Mouse (Mus musculus): ENCODE measurements at regions not wholly inside any gene's neighbourhood (a gene's known extent, or its start where the extent isn't known, plus 50 kb on each side); places are given as distances from the start of the nearest gene placed in this dataset.
"Not testable (repeated sequence)": the region's sequence is repeated elsewhere in the genome, so short reads cannot be mapped to it uniquely, and the experiment has no call there.

DNA sequence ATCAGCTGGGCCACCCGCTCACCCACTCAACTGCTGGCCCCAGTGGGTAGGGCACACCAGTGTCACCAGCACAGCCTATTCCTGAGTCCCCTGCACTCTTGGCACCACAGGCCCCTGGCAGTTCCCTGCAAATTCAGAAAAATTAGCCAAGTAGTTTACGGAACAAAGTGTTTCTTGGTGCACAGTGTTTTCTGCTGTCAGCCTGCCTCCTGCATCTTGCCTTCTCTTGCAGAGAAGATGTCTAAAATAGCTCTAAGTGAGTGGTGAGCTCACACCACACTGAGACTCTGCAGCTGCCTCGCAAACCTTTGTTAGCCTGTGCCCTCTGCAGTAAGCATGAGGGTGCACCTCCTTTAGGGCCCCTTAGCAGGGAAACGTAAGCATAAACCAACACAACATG lies 117.7 kb upstream of the Arid1b start:
- no peak overlapping the region for H3K4me3 ChIP-seq (replicated peaks)
- H3K27ac ChIP-seq, result no peak overlapping the region
- no peaks in the 10 kb centered on the region for H3K36me3 ChIP-seq
- H3K4me2 ChIP-seq, result no peak overlapping the region
- no peaks in the 10 kb centered on the region for H3K27me3 ChIP-seq
- no peak overlapping the region for H3K9ac ChIP-seq
- no peak for ATAC-seq (replicated peaks; ENCODE audit: low FRiP score)
- no peaks in the 10 kb centered on the region for H3K9me3 ChIP-seq (replicated peaks)
- no peaks in the 10 kb centered on the region for H3K4me1 ChIP-seq
- WGBS, result 85% methylated on average over 4 of the region's 4 CpGs

DNA sequence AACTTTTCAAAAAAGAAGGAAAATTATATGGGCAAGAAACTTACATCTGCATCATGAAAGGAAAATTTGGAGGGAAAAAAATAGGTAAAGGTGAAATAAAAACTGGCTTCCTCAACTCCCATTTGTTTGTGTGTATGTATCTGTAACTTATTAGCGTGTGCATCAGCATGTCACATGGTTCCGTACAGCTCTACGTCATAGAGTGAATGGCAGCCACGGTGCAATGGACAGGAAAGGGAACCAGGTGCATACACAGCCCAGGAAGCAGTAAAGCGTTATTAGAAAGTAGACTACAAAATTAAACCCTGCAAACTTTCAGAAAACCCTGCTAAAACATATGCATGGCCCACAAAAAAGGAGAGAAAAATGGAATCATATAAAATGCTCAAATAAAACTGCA lies 112.7 kb upstream of the Arid1b start:
- Histone ChIP-seq H3K27me3 (no peaks in the 10 kb centered on the region), H3K4me2 (no peak overlapping the region), H3K9me3 (replicated peaks) (no peaks in the 10 kb centered on the region), H3K4me3 (replicated peaks) (no peak overlapping the region), H3K4me1 (no peaks in the 10 kb centered on the region), H3K36me3 (no peaks in the 10 kb centered on the region), H3K27ac (no peak overlapping the region), H3K9ac (no peak overlapping the region)
- WGBS, result 82% methylated on average over 5 of the region's 5 CpGs
- no peak for ATAC-seq (replicated peaks; ENCODE audit: low FRiP score)

DNA sequence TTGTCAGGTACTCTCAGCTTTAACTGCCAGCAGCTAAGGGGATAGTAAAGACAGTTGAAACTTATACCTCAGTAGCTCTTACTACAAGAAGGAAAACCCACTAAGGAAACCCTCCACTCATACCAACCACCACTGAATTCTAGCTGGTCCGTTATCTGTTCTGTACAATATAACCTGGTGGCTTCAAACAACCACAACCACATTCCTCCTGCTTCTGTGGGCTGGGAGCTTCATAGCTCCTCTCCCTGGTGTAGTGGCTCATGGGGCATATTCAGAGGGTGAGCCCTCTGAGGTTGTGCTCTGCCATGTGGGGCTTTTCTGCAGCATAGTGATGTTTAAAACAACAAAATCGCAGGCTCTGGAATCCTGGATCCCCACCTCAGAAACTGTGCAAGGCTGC lies 110.0 kb upstream of the Arid1b start:
- no peak for ATAC-seq (replicated peaks; ENCODE audit: low FRiP score)
- H3K27ac ChIP-seq, result no peak overlapping the region
- H3K9me3 ChIP-seq (replicated peaks), result no peaks in the 10 kb centered on the region
- no peak overlapping the region for H3K4me3 ChIP-seq (replicated peaks)
- H3K27me3 ChIP-seq, result no peaks in the 10 kb centered on the region
- H3K36me3 ChIP-seq, result no peaks in the 10 kb centered on the region
- no peaks in the 10 kb centered on the region for H3K4me1 ChIP-seq
- no peak overlapping the region for H3K9ac ChIP-seq
- no peak overlapping the region for H3K4me2 ChIP-seq
- WGBS, result 89% methylated on average over 2 of the region's 2 CpGs

DNA sequence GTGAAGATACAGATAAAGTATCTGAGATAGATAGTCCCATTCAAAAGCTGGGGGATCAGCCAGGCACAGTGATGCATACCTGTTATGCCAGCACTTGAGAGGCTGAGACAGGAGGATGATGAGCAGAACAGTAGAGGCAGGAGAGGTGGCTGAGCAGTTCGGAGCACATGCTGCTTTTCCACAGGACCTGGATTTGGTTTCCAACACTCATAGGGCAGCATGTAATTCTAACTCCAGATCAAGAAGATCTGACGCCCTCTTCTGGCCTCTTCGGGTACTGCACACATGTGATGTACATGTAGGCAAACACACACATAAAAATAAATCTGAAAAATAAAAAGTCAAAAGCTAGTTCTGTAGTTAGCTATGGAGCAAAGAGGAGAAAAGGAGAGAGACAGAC lies 109.4 kb upstream of the Arid1b start:
- Histone ChIP-seq H3K36me3 (no peaks in the 10 kb centered on the region), H3K9ac (no peak overlapping the region), H3K27me3 (no peaks in the 10 kb centered on the region), H3K4me1 (no peaks in the 10 kb centered on the region), H3K27ac (no peak overlapping the region), H3K4me3 (replicated peaks) (no peak overlapping the region), H3K4me2 (no peak overlapping the region), H3K9me3 (replicated peaks) (no peaks in the 10 kb centered on the region)
- no peak for ATAC-seq (replicated peaks; ENCODE audit: low FRiP score)
- 84% methylated on average over 3 of the region's 3 CpGs for WGBS

DNA sequence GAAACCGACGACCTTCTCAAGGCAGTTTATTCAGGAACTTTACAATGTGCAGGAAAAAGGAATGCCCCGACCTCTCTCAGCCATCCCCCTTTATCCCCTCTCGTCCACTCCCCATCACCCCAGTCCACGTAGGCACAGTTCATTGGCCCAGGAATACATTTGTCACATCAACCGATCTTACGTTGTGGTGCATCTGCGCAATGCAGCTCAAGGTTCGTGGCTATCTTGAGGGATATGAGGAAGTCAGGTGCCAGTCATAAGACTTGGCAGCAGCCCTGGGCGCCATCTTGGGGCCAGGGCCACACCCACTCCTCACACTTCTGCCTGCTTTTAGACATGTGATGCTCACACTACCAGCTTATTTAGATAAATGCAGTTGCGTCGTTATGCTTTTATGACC lies 106.8 kb upstream of the Arid1b start:
- H3K36me3 ChIP-seq; H3K27ac ChIP-seq; ATAC-seq (replicated peaks; ENCODE audit: low FRiP score); H3K4me1 ChIP-seq; H3K9me3 ChIP-seq (replicated peaks); H3K9ac ChIP-seq; H3K27me3 ChIP-seq; H3K4me2 ChIP-seq; H3K4me3 ChIP-seq (replicated peaks): not testable (repeated sequence)
- WGBS, result 87% methylated on average over 12 of the region's 12 CpGs

DNA sequence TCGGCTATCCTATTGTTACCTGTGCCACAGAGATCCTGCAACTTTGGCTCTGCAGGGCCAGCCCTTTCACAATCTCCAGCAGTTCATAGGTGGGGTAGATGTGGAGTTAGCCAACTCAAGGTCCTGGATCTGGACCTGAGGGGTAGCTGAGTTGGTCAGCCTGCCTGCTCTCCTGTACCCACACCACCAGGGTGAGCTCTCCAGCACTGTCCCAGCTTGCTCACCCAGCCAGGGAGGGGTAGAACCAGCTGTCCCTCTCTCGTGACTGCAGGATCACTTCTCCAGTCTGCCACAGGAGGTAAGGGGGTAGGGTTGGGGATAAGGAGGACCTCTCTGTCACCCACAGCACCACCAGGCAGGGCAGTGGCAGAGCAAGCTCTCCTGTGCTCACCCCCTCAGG lies 104.6 kb upstream of the Arid1b start:
- WGBS, result 61% methylated on average over 2 of the region's 2 CpGs
- H3K4me1 ChIP-seq, result no peaks in the 10 kb centered on the region
- no peak for ATAC-seq (replicated peaks; ENCODE audit: low FRiP score)

DNA sequence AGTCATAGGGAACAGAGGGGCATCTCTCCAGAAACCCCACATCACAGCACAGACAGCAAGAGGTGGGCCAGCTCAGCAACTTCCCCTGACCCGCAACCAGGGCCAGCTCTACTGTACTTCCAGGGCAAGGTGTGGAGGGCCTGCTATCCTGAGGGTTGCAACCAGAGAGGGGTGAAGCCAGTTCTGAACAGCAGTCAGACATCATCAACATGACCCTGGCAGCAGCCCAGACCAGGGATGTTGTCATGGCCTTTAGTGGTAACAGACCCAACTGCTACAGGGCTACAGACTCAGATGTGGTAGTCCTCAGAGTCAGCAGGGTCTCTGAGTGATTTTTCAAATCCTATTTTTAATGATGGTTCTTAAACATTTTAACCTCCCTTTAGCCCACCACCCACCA lies 104.0 kb upstream of the Arid1b start:
- Histone ChIP-seq H3K9me3 (replicated peaks) (no peaks in the 10 kb centered on the region), H3K4me2 (no peak overlapping the region), H3K4me1 (no peaks in the 10 kb centered on the region), H3K27ac (no peak overlapping the region), H3K4me3 (replicated peaks) (no peak overlapping the region), H3K9ac (no peak overlapping the region), H3K27me3 (no peaks in the 10 kb centered on the region), H3K36me3 (no peaks in the 10 kb centered on the region)
- WGBS, result 92% methylated on average over 1 of the region's 1 CpGs
- ATAC-seq (replicated peaks; ENCODE audit: low FRiP score), result no peak

More for the DNA sequence above, 104.6 kb upstream of the Arid1b start:
- no peak overlapping the region for H3K4me3 ChIP-seq (replicated peaks)
- H3K4me2 ChIP-seq, result no peak overlapping the region
- no peaks in the 10 kb centered on the region for H3K36me3 ChIP-seq
- H3K27me3 ChIP-seq, result no peaks in the 10 kb centered on the region
- no peaks in the 10 kb centered on the region for H3K9me3 ChIP-seq (replicated peaks)
- H3K27ac ChIP-seq, result no peak overlapping the region
- no peak overlapping the region for H3K9ac ChIP-seq

DNA sequence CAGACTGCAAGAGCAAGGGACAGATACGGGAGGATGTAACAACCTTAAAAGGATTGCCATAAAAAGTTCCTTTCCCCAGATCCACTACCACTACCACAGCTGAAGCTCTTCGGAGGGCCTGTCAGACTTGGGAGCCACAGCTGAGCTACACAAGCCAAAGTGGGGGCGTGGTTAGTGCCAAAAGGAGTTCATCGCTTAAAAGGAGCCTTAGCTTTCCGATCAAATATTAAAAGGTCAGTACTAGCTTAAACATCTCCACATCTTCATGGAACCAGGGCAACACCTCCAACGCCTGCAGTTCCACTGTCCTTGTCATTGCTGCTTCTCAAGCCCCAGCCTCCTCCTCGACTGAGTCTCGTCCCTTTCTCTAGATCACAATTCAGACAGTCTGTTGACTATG lies 102.6 kb upstream of the Arid1b start:
- Histone ChIP-seq H3K27ac (no peak overlapping the region), H3K9ac (no peak overlapping the region), H3K9me3 (replicated peaks) (no peaks in the 10 kb centered on the region), H3K36me3 (no peaks in the 10 kb centered on the region), H3K4me1 (no peaks in the 10 kb centered on the region), H3K4me3 (replicated peaks) (no peak overlapping the region), H3K4me2 (no peak overlapping the region), H3K27me3 (no peaks in the 10 kb centered on the region)
- ATAC-seq (replicated peaks; ENCODE audit: low FRiP score), result no peak
- WGBS, result 78% methylated on average over 8 of the region's 8 CpGs

DNA sequence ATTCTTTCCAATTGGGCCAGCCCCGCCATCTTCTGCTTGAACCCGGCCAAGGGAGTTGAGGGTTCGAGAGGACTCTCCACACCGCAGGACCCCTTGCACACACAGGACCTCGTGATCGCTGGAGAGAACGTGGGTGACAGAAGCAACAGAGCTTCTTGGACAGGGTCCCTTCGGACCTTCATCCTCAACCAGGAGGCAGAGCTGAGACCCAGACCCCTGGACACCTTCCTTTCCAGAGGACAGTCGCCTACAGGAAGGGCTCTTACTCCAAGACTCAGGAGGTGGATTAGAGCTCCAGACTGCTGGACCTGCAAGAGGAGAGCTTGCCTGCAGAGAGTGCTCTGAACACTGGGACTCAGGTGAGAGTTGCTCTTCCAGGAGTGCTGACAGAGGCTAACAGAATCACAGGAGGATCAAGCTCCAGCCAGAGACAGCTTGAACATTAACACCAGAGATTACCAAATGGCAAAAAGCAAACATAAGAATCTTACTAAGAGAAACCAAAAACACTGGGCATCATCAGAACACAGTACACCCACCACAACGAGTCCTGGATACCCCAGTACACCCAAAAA lies 99.3 kb upstream of the Arid1b start:
- H3K4me3 ChIP-seq (replicated peaks); H3K4me2 ChIP-seq: not testable (repeated sequence)
- WGBS, result 91% methylated on average over 10 of the region's 10 CpGs

DNA sequence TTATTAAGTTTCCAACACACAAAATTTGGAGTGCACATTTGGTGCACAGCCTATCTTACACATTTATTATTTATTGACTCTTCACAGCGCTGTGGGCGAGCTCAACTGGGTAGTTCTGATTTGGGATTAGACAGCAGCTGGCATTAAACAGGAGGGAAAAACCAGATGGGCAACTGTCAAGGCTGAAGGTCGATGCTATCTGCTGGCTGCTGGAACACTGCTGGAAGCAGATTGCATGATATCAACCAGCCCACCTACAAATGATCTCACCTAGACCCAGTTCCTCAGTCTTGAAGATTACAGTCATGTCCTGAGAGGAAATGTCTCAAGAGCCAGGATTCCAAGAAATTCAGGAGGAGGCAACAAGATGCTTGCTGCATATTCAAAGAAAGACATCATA lies 91.0 kb upstream of the Arid1b start:
- no peaks in the 10 kb centered on the region for H3K36me3 ChIP-seq

More for the DNA sequence above, 99.3 kb upstream of the Arid1b start:
- H3K9ac ChIP-seq; H3K27ac ChIP-seq; H3K27me3 ChIP-seq; H3K4me1 ChIP-seq; H3K36me3 ChIP-seq; ATAC-seq (replicated peaks; ENCODE audit: low FRiP score); H3K9me3 ChIP-seq (replicated peaks): not testable (repeated sequence)

DNA sequence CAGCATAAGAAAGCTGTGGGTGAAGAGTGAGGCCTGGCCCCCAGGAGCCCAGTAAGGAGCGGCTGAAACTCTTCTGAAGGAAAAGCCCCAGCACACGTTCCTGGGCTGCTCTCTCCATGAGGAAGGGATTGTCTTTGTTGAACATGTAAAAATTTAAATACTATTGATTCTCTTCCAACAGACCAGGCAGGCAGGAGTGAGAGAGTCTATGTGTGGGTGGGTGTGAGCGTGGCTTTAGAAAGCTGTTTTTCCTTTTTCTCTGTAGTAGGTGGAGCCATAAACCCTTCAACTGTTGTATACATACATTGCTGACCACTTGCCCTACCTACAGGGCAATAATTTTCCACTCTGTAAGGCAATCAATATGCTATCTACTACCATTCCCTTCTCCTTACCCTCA lies 87.6 kb upstream of the Arid1b start:
- 0 out of 2 replicates have a peak overlapping the region, but pooled peaks have one; percentile 76 for H3K4me2 ChIP-seq
- peaks cover 13% of the 10 kb centered on the region for H3K4me1 ChIP-seq
- no peaks in the 10 kb centered on the region for H3K36me3 ChIP-seq
- H3K9ac ChIP-seq, result no peak overlapping the region
- no peak overlapping the region for H3K4me3 ChIP-seq (replicated peaks)
- WGBS, result 49% methylated on average over 3 of the region's 3 CpGs
- no peak for ATAC-seq (replicated peaks; ENCODE audit: low FRiP score)
- H3K9me3 ChIP-seq (replicated peaks), result no peaks in the 10 kb centered on the region
- peak overlapping the region; percentile 99 for H3K27ac ChIP-seq
- H3K27me3 ChIP-seq, result no peaks in the 10 kb centered on the region

More for the DNA sequence above, 91.0 kb upstream of the Arid1b start:
- no peak overlapping the region for H3K4me2 ChIP-seq
- ATAC-seq (replicated peaks; ENCODE audit: low FRiP score), result no peak
- H3K9me3 ChIP-seq (replicated peaks), result no peaks in the 10 kb centered on the region
- H3K9ac ChIP-seq, result no peak overlapping the region
- no peaks in the 10 kb centered on the region for H3K27me3 ChIP-seq
- H3K4me3 ChIP-seq (replicated peaks), result no peak overlapping the region
- peaks cover 8% of the 10 kb centered on the region for H3K4me1 ChIP-seq
- 74% methylated on average over 3 of the region's 3 CpGs for WGBS
- H3K27ac ChIP-seq, result no peak overlapping the region

DNA sequence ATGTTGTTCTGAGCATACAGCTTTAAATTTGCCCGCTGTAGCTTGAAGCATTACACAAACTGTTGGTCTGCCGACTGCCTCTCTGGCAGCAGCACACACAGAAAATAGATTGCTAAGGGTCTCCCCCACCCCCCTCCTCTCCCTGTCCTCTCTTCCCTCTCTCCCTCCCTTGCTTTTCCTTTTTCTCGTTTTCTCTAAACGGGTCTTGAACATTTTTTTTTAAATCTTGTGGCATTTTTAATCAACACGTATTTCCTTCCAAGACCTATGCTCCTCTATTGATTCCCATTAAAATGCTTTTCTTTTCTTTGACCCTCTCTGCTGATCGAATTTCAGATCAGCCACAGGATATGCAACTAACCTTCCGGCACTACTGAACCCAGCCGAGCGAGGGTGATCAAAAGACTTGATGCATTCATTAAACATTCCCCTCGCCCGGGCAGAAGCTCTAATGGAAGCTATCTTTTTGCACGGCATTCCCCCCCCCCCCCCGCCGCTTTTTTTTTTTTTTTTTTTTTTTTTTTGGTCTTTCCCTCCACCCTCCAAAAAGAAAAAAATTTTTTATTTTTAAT lies 86.9 kb upstream of the Arid1b start:
- peak; percentile 64 for ATAC-seq (replicated peaks; ENCODE audit: low FRiP score)
- Histone ChIP-seq H3K4me1 (peaks cover 13% of the 10 kb centered on the region), H3K9me3 (replicated peaks) (no peaks in the 10 kb centered on the region), H3K4me3 (replicated peaks) (peak overlapping the region; percentile 59), H3K27ac (peak overlapping the region; percentile 99), H3K9ac (peak overlapping the region; percentile 71; the same call in 1 of the 2 replicates), H3K36me3 (no peaks in the 10 kb centered on the region), H3K4me2 (peak overlapping the region; percentile 76), H3K27me3 (no peaks in the 10 kb centered on the region)
- WGBS, result 0% methylated on average over 14 of the region's 14 CpGs
